Mouse (Mus musculus) E14TG2a.4 (cell line): ENCODE results near the gene Uox.

Experiments
- CTCF ChIP-seq: conservative IDR thresholded peaks from 2 replicates; pipeline ENCODE4 v1.5.1; 2014; ENCODE audit warnings: low read length
- POU5F1 ChIP-seq: IDR thresholded peaks from 2 replicates; pipeline ENCODE4 v1.6.1; 2014; ENCODE audit warnings: low read length, borderline replicate concordance

- TF ChIP-seq CTCF (no peak), POU5F1 (no peak)
Observed at GRCm38 (mm10) chr3:146625766-146626165, 55.5 kb downstream of the Uox start.
